Mouse (Mus musculus): Measurements from ENCODE around the gene Supv3l1. TPM values are rescaled to one million over a fixed set of nuclear protein-coding genes. Genes with fewer than 3 reads are reported as not detected.

Supv3l1 gene
- 9.8 and 19.9 TPM in 2 replicates for polyA plus RNA-seq (2012; ENCODE audit: low replicate concordance)

GRCm38 (mm10) chr10:62449364-62450279, at the start of gene Supv3l1, which contains the start of gene 4930507D05Rik:
Gene Supv3l1, minus strand, starts transcription at chr10:62449738.
Gene 4930507D05Rik, plus strand, starts transcription at chr10:62449489.

DNA sequence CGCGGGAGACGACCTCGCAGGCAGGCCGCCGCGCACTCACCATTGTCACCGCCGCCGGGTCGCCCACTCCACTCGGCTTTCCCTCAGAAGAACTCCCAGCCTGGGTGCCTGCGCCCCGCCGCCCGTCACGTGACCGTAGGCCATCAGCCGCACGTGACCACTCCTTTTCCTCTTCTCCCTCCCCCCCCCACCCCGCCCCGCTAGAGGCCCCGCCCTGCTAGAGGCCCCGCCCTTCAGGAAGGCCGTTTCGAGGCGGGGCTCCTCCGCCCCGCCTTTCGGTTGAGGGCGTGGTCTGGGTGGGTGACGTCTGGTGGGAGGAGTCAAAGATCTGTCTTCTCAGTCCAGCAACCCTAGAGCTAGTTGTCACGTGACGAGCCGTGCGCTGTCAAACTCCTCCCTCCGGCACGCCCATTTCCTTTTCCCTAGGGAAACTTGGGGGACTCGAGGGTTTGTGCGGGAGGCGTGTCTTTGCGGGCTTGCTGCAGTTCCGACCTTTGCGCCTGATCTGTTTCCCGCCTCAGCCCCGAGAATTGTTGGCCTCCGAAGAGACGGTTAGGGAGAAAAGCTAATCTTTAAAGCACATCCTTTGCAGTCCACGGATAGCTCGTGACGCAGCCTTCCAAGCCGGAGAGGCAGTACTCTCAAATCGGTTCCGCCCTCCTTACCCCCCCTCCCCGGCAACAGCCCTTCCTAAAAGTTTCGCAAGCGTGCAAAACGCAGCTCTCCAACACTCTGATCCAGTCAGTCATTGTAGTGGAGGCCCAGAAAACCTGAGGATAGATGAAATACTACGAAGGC, 37.3 kb upstream of the Supv3l1 start, which contains the start of gene Vps26a:
Vps26a (minus strand) TSS at position 188 of the 798 bp plus-strand sequence.

GRCm38 (mm10) chr10:62422255-62422654, 27.3 kb downstream of the Supv3l1 start, which contains the start of gene Hkdc1:
Gene Hkdc1, minus strand, starts transcription at chr10:62422491.

DNA sequence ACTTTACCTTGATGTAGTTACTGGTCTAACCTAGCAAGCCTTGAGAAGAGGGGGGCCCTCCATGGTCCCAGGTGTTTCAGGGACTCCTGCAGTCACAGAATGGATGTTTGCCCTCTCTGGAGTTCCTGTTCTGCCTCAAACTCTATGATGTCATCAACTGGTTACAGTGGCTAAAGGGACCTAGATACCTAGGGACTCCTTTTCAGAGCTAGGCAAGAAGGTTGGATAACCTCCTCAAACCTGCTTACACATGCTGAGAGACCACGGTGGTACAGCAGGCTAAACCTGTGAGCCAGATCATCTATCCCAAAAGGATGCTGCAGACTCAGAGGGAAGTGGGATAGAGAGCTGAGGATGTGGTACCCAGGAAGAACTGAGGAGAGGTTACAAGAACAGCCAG, 69.7 kb downstream of the Supv3l1 start, which contains the start of gene Hk1:
Hk1 (minus strand) TSS at position 101 of the 400 bp plus-strand sequence.

Other genes with a start within 250 kb of the Supv3l1 start
- 4.6 and 4.8 TPM in 2 replicates for gene Tspan15, start 218.5 kb downstream of the Supv3l1 start, polyA plus RNA-seq (2012; ENCODE audit: low replicate concordance)
- gene Tacr2, start 197.3 kb downstream of the Supv3l1 start, polyA plus RNA-seq (2012; ENCODE audit: low replicate concordance), result not detected in 2 replicates
- 82.7 and 103 TPM in 2 replicates for gene Hk1, start 69.8 kb downstream of the Supv3l1 start, polyA plus RNA-seq (2012; ENCODE audit: low replicate concordance)
- 0.03 TPM in 1 of 2 replicates, not detected in the other for gene Hkdc1, start 27.2 kb downstream of the Supv3l1 start, polyA plus RNA-seq (2012; ENCODE audit: low replicate concordance)
- gene 4930507D05Rik, start 249 bp downstream of the Supv3l1 start, polyA plus RNA-seq (2012; ENCODE audit: low replicate concordance), result not detected in 2 replicates
- 4.1 and 15.5 TPM in 2 replicates for gene Vps26a, start 37.1 kb upstream of the Supv3l1 start, polyA plus RNA-seq (2012; ENCODE audit: low replicate concordance)
- gene Srgn, start 77.7 kb upstream of the Supv3l1 start, polyA plus RNA-seq (2012; ENCODE audit: low replicate concordance), result 26.6 and 467 TPM in 2 replicates
- 8.6 and 13.2 TPM in 2 replicates for gene Kif1bp, start 128.7 kb upstream of the Supv3l1 start, polyA plus RNA-seq (2012; ENCODE audit: low replicate concordance)
- gene Ddx21, start 152.5 kb upstream of the Supv3l1 start, polyA plus RNA-seq (2012; ENCODE audit: low replicate concordance), result 43.2 and 49.2 TPM in 2 replicates
- 41.4 and 59.3 TPM in 2 replicates for gene Ddx50, start 201.5 kb upstream of the Supv3l1 start, polyA plus RNA-seq (2012; ENCODE audit: low replicate concordance)

Measured in hematopoietic multipotent progenitor cell, adult 10-12 weeks (in vitro differentiated cells).